Mouse (Mus musculus): ENCODE measurements at regions not wholly inside any gene's neighbourhood (a gene's known extent, or its start where the extent isn't known, plus 50 kb on each side); places are given as distances from the start of the nearest gene placed in this dataset.

DNA sequence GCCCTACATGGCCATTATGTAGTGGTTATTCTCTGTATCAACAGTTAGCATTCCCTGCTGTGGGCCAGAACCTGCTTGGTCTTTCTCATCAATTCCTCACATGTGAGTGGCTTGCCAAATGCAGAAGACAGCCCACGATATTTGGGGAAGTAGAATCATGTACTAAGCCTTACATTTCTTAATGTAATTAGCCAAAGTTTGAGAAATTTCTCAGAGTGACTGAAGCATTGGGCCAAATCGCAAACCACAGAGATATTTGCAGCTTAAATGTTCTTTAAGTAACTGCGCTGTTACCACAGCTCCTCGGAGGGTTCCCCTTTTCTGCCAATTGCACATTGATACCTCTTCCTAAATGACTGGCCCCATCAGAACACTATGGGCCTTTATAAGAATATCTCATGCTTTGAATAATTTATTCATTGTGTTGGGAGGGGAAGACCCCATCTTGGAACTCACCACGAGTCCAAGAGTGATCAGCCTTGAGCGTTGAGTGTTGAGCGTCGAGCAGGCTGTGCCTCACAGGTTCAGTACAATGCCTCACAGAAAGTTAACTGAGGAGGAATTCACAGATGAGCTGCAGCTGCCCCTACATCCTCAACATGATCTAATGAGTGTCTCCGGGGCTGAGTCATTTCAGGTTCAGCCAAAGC lies 251.7 kb downstream of the Hlx start:
- Histone ChIP-seq H3K79me2 (ENCODE audit: control insufficient read depth, insufficient read depth) (no peaks in the 10 kb centered on the region), H3K36me3 (ENCODE audit: control insufficient read depth, insufficient read depth) (no peaks in the 10 kb centered on the region), H3ac (ENCODE audit: control insufficient read depth, insufficient read length) (no peak overlapping the region), H3K4me3 (no peak overlapping the region), H3K27me3 (ENCODE audit: control insufficient read depth, insufficient read depth, insufficient read length) (no peaks in the 10 kb centered on the region), H3K4me2 (ENCODE audit: low read depth) (no peak overlapping the region)
- TF ChIP-seq SRF (IDR thresholded peaks at IDR 0.05; ENCODE audit: control insufficient read depth, insufficient read length, low read depth), result no peak
- peak; percentile 10 for TF ChIP-seq MAX (IDR thresholded peaks at IDR 0.05; ENCODE audit: low read depth)

DNA sequence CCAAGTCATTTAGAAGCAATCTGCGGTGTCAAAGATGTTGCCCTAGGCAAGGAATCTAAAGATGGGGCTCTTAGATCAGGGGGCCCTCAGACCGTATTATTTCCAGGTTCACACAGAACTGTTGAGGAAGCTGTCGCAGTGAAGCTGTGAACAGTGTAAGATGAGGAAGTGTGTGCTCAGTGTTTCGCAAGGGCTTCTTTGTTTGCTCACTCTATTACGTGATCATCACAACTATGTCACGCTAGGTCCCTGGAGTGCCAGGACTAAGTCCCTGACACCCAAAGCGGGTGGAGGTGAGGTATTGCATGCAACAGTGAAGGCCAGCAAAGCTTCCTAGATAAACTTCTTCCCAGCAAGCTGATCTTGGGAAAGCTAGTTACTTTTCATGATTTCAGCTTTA lies 254.4 kb downstream of the Hlx start:
- H3K4me3 ChIP-seq, result no peak overlapping the region
- TF ChIP-seq MYOD1 (IDR thresholded peaks at IDR 0.05; ENCODE audit: control insufficient read depth in 1 of 3, insufficient read length in 2 of 3, low read depth in 2 of 3) (no peak), MAX (IDR thresholded peaks at IDR 0.05; ENCODE audit: low read depth) (no peak), POLR2AphosphoS2 (IDR thresholded peaks at IDR 0.05; ENCODE audit: insufficient read length, low read depth) (no peak), CEBPB (IDR thresholded peaks at IDR 0.05; ENCODE audit: insufficient read depth, poor library complexity, severe bottlenecking) (no peak), SRF (IDR thresholded peaks at IDR 0.05; ENCODE audit: control insufficient read depth, insufficient read length, low read depth) (no peak), USF1 (IDR thresholded peaks at IDR 0.05; ENCODE audit: low read depth) (no peak)
- no peaks in the 10 kb centered on the region for H3K27me3 ChIP-seq (ENCODE audit: control insufficient read depth, insufficient read depth, insufficient read length)
- H3K79me2 ChIP-seq (ENCODE audit: control insufficient read depth, insufficient read depth), result no peaks in the 10 kb centered on the region
- no peak overlapping the region for H3K4me2 ChIP-seq (ENCODE audit: low read depth)
- H3ac ChIP-seq (ENCODE audit: control insufficient read depth, insufficient read length), result no peak overlapping the region
- H3K36me3 ChIP-seq (ENCODE audit: control insufficient read depth, insufficient read depth), result no peaks in the 10 kb centered on the region

DNA sequence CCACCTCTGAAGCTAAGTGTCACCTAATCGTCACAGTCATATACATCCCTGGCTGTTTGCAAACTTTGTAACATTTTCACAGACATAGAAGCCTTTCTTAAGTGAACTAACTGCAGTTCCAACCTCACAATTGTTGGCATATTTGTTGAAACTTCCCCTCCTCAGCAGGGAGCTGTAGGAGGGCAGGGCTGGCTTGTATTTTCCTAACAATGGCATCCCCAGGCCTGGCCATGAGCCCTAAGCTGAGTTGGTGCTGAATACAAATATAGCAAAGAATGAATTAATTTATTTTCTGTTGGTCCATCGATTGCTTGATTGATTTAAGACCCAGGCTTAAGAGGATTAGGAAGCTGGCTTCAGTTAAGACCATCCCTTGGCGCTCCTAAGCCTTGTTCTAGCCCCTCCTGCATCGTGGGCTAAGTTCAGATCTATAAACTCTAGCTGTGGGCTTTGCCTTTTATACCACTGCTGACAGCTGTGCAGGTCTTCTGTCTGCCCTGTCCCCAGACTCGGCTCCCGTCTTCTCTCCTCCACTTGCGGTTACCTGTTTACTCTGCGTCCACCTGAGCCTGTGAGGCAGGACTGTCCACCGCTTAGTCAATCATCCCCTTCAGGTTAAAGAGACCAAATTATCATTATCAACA lies 269.8 kb downstream of the Hlx start:
- TF ChIP-seq E2F4 (IDR thresholded peaks at IDR 0.05; ENCODE audit: insufficient read depth), result no peak
- TF ChIP-seq SRF (IDR thresholded peaks at IDR 0.05; ENCODE audit: control insufficient read depth, insufficient read length, low read depth), result no peak
- TF ChIP-seq MYOD1 (IDR thresholded peaks at IDR 0.05; ENCODE audit: control insufficient read depth in 1 of 3, insufficient read length in 2 of 3, low read depth in 2 of 3), result no peak
- no peak for TF ChIP-seq MYOG (IDR thresholded peaks at IDR 0.05; ENCODE audit: control insufficient read depth in 1 of 3, insufficient read depth in 1 of 3, insufficient read length in 2 of 3, low read depth in 2 of 3)
- no peak for TF ChIP-seq TCF3 (IDR thresholded peaks at IDR 0.05; ENCODE audit: insufficient read length, low read depth)
- TF ChIP-seq USF1 (IDR thresholded peaks at IDR 0.05; ENCODE audit: low read depth), result no peak
- TF ChIP-seq POLR2A (IDR thresholded peaks at IDR 0.05; ENCODE audit: insufficient read length, low read depth), result no peak
- no peak for TF ChIP-seq POLR2AphosphoS2 (IDR thresholded peaks at IDR 0.05; ENCODE audit: insufficient read length, low read depth)
- TF ChIP-seq REST (IDR thresholded peaks at IDR 0.05; ENCODE audit: insufficient read depth, insufficient read length), result no peak
- no peak for TF ChIP-seq MAX (IDR thresholded peaks at IDR 0.05; ENCODE audit: low read depth)
- TF ChIP-seq CEBPB (IDR thresholded peaks at IDR 0.05; ENCODE audit: insufficient read depth, poor library complexity, severe bottlenecking), result no peak
- TF ChIP-seq TCF12 (IDR thresholded peaks at IDR 0.05; ENCODE audit: insufficient read depth, poor library complexity, severe bottlenecking), result no peak
- Histone ChIP-seq H3K27me3 (ENCODE audit: control insufficient read depth, insufficient read depth, insufficient read length) (no peaks in the 10 kb centered on the region), H3K36me3 (ENCODE audit: control insufficient read depth, insufficient read depth) (no peaks in the 10 kb centered on the region), H3ac (ENCODE audit: control insufficient read depth, insufficient read length) (no peak overlapping the region), H3K79me2 (ENCODE audit: control insufficient read depth, insufficient read depth) (no peaks in the 10 kb centered on the region), H3K4me2 (ENCODE audit: low read depth) (no peak overlapping the region), H3K4me3 (no peak overlapping the region)

DNA sequence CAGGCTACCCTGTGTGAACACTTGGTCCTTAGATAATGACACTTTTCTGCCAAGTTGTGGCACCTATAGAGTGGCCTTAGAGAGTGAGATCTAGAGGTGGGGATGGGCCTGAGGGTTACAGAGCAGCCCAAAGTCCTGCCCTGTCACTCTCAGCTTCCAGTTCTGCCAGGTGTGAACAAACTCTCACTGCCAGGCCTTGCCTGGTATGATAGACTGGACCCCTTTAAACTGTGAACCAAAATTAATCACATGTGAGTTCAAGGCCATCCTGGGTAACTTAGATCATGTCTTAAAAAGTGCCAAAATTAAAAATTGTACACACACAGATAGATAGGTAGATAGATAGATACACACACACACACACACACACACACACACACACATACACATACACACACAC lies 271.0 kb downstream of the Hlx start:
- Histone ChIP-seq H3K4me3 (no peak overlapping the region), H3ac (ENCODE audit: control insufficient read depth, insufficient read length) (no peak overlapping the region), H3K36me3 (ENCODE audit: control insufficient read depth, insufficient read depth) (no peaks in the 10 kb centered on the region), H3K4me2 (ENCODE audit: low read depth) (no peak overlapping the region), H3K79me2 (ENCODE audit: control insufficient read depth, insufficient read depth) (no peaks in the 10 kb centered on the region), H3K27me3 (ENCODE audit: control insufficient read depth, insufficient read depth, insufficient read length) (no peaks in the 10 kb centered on the region)
- TF ChIP-seq TCF3 (IDR thresholded peaks at IDR 0.05; ENCODE audit: insufficient read length, low read depth) (no peak), MYOD1 (IDR thresholded peaks at IDR 0.05; ENCODE audit: control insufficient read depth in 1 of 3, insufficient read length in 2 of 3, low read depth in 2 of 3) (no peak), E2F4 (IDR thresholded peaks at IDR 0.05; ENCODE audit: insufficient read depth) (no peak), REST (IDR thresholded peaks at IDR 0.05; ENCODE audit: insufficient read depth, insufficient read length) (no peak), USF1 (IDR thresholded peaks at IDR 0.05; ENCODE audit: low read depth) (no peak), POLR2A (IDR thresholded peaks at IDR 0.05; ENCODE audit: insufficient read length, low read depth) (no peak)

DNA sequence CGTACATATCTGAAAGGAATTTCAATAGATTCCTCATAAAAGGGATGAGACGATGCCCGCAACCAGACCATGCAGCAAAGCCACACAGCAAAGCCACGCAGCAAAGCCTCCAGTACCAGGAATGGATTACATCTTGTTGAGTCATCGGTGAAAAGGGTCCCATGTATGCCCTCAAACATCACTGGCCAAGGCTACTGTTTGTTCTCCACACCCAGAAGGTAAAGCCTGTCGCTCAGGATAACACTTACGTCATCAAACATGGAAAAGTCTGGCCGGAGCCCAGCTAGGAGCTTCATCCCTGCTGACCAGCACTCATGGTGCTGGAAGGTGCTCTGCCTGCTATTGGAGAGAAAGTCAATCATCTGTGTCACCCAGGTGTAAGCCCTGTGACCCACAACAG lies 275.7 kb downstream of the Hlx start:
- Histone ChIP-seq H3K4me3 (no peak overlapping the region), H3K4me2 (ENCODE audit: low read depth) (peak overlapping the region; percentile 34), H3ac (ENCODE audit: control insufficient read depth, insufficient read length) (no peak overlapping the region), H3K79me2 (ENCODE audit: control insufficient read depth, insufficient read depth) (no peaks in the 10 kb centered on the region), H3K36me3 (ENCODE audit: control insufficient read depth, insufficient read depth) (no peaks in the 10 kb centered on the region), H3K27me3 (ENCODE audit: control insufficient read depth, insufficient read depth, insufficient read length) (no peaks in the 10 kb centered on the region)
- TF ChIP-seq MYOG (IDR thresholded peaks at IDR 0.05; ENCODE audit: control insufficient read depth in 1 of 3, insufficient read depth in 1 of 3, insufficient read length in 2 of 3, low read depth in 2 of 3) (no peak), CEBPB (IDR thresholded peaks at IDR 0.05; ENCODE audit: insufficient read depth, poor library complexity, severe bottlenecking) (peak; percentile 49; the same call in 1 of the 2 replicates)
